Mouse (Mus musculus): Measurements from ENCODE around the gene Parvg. TPM values are rescaled to one million over a fixed set of nuclear protein-coding genes. Genes with fewer than 3 reads are reported as not detected.
A peak's percentile ranks its signal among the peaks of the same experiment; 100 is the strongest.

Parvg gene
- polyA plus RNA-seq, 1 experiment = 1.4 TPM

- no peaks in the 10 kb centered on the region for H3K27me3 ChIP-seq (ENCODE audit: control insufficient read depth, insufficient read depth, low read length)
- no peak for TF ChIP-seq CTCF (IDR thresholded peaks at IDR 0.05; ENCODE audit: borderline replicate concordance, insufficient read depth, low read depth, low read length)
- no peak for TF ChIP-seq POLR2A (IDR thresholded peaks at IDR 0.05; ENCODE audit: borderline replicate concordance, insufficient read depth, low read length)
- H3K27ac ChIP-seq (ENCODE audit: insufficient read depth, low read length) = no peak overlapping the region
- no peak for DNase-seq
- WGBS = 60% methylated on average over 13 of the region's 13 CpGs
- no peak overlapping the region for H3K4me3 ChIP-seq (replicated peaks; ENCODE audit: insufficient read depth, low read depth, low read length)
- H3K4me1 ChIP-seq (ENCODE audit: control insufficient read depth, insufficient read depth, low read length) = peaks cover 12% of the 10 kb centered on the region
These were observed 24.9 kb upstream of the Parvg start for GRCm38 (mm10) chr15:84298804-84299370.

- Histone ChIP-seq H3K4me1 (ENCODE audit: control insufficient read depth, insufficient read depth, low read length) (peaks cover 12% of the 10 kb centered on the region), H3K27ac (ENCODE audit: insufficient read depth, low read length) (no peak overlapping the region), H3K27me3 (ENCODE audit: control insufficient read depth, insufficient read depth, low read length) (no peaks in the 10 kb centered on the region), H3K4me3 (replicated peaks; ENCODE audit: insufficient read depth, low read depth, low read length) (no peak overlapping the region)
- TF ChIP-seq POLR2A (IDR thresholded peaks at IDR 0.05; ENCODE audit: borderline replicate concordance, insufficient read depth, low read length) (no peak), CTCF (IDR thresholded peaks at IDR 0.05; ENCODE audit: borderline replicate concordance, insufficient read depth, low read depth, low read length) (no peak)
- WGBS = 69% methylated on average over 9 of the region's 9 CpGs
- DNase-seq = no peak
These were observed 24.0 kb upstream of the Parvg start for GRCm38 (mm10) chr15:84299662-84300333.

GRCm38 (mm10) chr15:84300591-84300990 lies 23.2 kb upstream of the Parvg start:
- no peak for DNase-seq
- TF ChIP-seq CTCF (IDR thresholded peaks at IDR 0.05; ENCODE audit: borderline replicate concordance, insufficient read depth, low read depth, low read length) = no peak
- TF ChIP-seq POLR2A (IDR thresholded peaks at IDR 0.05; ENCODE audit: borderline replicate concordance, insufficient read depth, low read length) = no peak
- H3K4me1 ChIP-seq (ENCODE audit: control insufficient read depth, insufficient read depth, low read length) = peaks cover 12% of the 10 kb centered on the region
- H3K4me3 ChIP-seq (replicated peaks; ENCODE audit: insufficient read depth, low read depth, low read length) = no peak overlapping the region
- no peak overlapping the region for H3K27ac ChIP-seq (ENCODE audit: insufficient read depth, low read length)
- no peaks in the 10 kb centered on the region for H3K27me3 ChIP-seq (ENCODE audit: control insufficient read depth, insufficient read depth, low read length)
- WGBS = 83% methylated on average over 2 of the region's 2 CpGs

- Histone ChIP-seq H3K27ac (ENCODE audit: insufficient read depth, low read length) (no peak overlapping the region), H3K27me3 (ENCODE audit: control insufficient read depth, insufficient read depth, low read length) (no peaks in the 10 kb centered on the region), H3K4me1 (ENCODE audit: control insufficient read depth, insufficient read depth, low read length) (peaks cover 12% of the 10 kb centered on the region), H3K4me3 (replicated peaks; ENCODE audit: insufficient read depth, low read depth, low read length) (no peak overlapping the region)
- peak; percentile 53 to 73 for DNase-seq
- WGBS = 13% methylated on average over 7 of the region's 7 CpGs
- TF ChIP-seq POLR2A (IDR thresholded peaks at IDR 0.05; ENCODE audit: borderline replicate concordance, insufficient read depth, low read length) (no peak), CTCF (IDR thresholded peaks at IDR 0.05; ENCODE audit: borderline replicate concordance, insufficient read depth, low read depth, low read length) (no peak)
These were observed 22.8 kb upstream of the Parvg start for GRCm38 (mm10) chr15:84301026-84301425.

- H3K4me3 ChIP-seq (replicated peaks; ENCODE audit: insufficient read depth, low read depth, low read length) = no peak overlapping the region
- no peaks in the 10 kb centered on the region for H3K27me3 ChIP-seq (ENCODE audit: control insufficient read depth, insufficient read depth, low read length)
- peaks cover 12% of the 10 kb centered on the region for H3K4me1 ChIP-seq (ENCODE audit: control insufficient read depth, insufficient read depth, low read length)
- TF ChIP-seq CTCF (IDR thresholded peaks at IDR 0.05; ENCODE audit: borderline replicate concordance, insufficient read depth, low read depth, low read length) (no peak), POLR2A (IDR thresholded peaks at IDR 0.05; ENCODE audit: borderline replicate concordance, insufficient read depth, low read length) (no peak)
- no peak overlapping the region for H3K27ac ChIP-seq (ENCODE audit: insufficient read depth, low read length)
- DNase-seq = no peak
- 86% methylated on average over 8 of the region's 8 CpGs for WGBS
These were observed 22.0 kb upstream of the Parvg start for GRCm38 (mm10) chr15:84301641-84302420.

- no peaks in the 10 kb centered on the region for H3K27me3 ChIP-seq (ENCODE audit: control insufficient read depth, insufficient read depth, low read length)
- WGBS = 86% methylated on average over 10 of the region's 10 CpGs
- H3K27ac ChIP-seq (ENCODE audit: insufficient read depth, low read length) = no peak overlapping the region
- no peak for DNase-seq
- no peak for TF ChIP-seq CTCF (IDR thresholded peaks at IDR 0.05; ENCODE audit: borderline replicate concordance, insufficient read depth, low read depth, low read length)
- TF ChIP-seq POLR2A (IDR thresholded peaks at IDR 0.05; ENCODE audit: borderline replicate concordance, insufficient read depth, low read length) = no peak
- no peak overlapping the region for H3K4me3 ChIP-seq (replicated peaks; ENCODE audit: insufficient read depth, low read depth, low read length)
- peaks cover 12% of the 10 kb centered on the region for H3K4me1 ChIP-seq (ENCODE audit: control insufficient read depth, insufficient read depth, low read length)
These were observed 20.6 kb upstream of the Parvg start for GRCm38 (mm10) chr15:84303264-84303663.

- Histone ChIP-seq H3K4me1 (ENCODE audit: control insufficient read depth, insufficient read depth, low read length) (peaks cover 16% of the 10 kb centered on the region), H3K27ac (ENCODE audit: insufficient read depth, low read length) (no peak overlapping the region), H3K4me3 (replicated peaks; ENCODE audit: insufficient read depth, low read depth, low read length) (no peak overlapping the region), H3K27me3 (ENCODE audit: control insufficient read depth, insufficient read depth, low read length) (no peaks in the 10 kb centered on the region)
- DNase-seq = no peak
- WGBS = 69% methylated on average over 10 of the region's 10 CpGs
- TF ChIP-seq POLR2A (IDR thresholded peaks at IDR 0.05; ENCODE audit: borderline replicate concordance, insufficient read depth, low read length) (no peak), CTCF (IDR thresholded peaks at IDR 0.05; ENCODE audit: borderline replicate concordance, insufficient read depth, low read depth, low read length) (no peak)
These were observed 18.5 kb upstream of the Parvg start for GRCm38 (mm10) chr15:84305333-84305732.

Measured in cerebellum, adult 2 months (tissue).